Mouse (Mus musculus): ENCODE data around the gene Ltbp3. TPM values are rescaled to one million over a fixed set of nuclear protein-coding genes. Genes with fewer than 3 reads are reported as not detected.
A peak's percentile ranks its signal among the peaks of the same experiment; 100 is the strongest.

Gene Ltbp3
- polyA plus RNA-seq, 1 experiment from 2014 or later: 5.5 TPM

DNA sequence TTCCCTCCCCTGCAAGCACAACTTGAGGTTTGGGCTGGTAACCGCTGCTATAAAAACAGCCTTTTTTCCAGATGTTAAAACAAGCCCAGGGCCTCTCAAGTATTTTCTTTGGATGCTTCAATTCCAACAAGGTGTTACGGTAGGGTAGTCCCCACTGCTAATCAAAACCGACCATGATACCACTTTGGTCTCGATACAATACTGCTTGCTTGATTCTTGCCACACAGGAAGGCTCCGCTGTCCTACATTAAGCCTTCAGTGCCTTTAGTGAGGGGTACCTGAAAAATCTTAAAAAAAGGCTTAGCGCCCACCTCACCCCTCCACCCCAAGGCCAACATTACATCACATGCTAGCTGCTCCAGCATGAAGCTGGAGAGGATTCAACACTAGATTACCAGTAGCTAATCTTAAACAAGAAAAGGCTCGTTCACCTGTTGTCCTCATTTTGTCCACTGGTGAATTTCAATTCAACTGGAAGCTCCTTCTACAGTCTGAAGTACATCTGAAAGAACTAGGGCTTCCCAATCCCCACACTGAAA is 55.9 kb downstream of the Ltbp3 start:
- no peaks in the 10 kb centered on the region for H3K9me3 ChIP-seq (ENCODE audit: control insufficient read depth, low read length)
- peak overlapping the region; percentile 20; the same call in 1 of the 2 replicates for H3K9ac ChIP-seq (ENCODE audit: low read length)
- no peaks in the 10 kb centered on the region for H3K27me3 ChIP-seq (ENCODE audit: control insufficient read depth, insufficient read depth, low read length)
- peak overlapping the region; percentile 99 for H3K4me3 ChIP-seq (ENCODE audit: low read depth, low read length)
- peak; percentile 50 for DNase-seq (ENCODE audit: low spot score)
- no peak overlapping the region for H3K27ac ChIP-seq (ENCODE audit: low read depth, low read length)
- H3K4me1 ChIP-seq (replicated peaks; ENCODE audit: control insufficient read depth, insufficient read depth, low read length): peaks cover 17% of the 10 kb centered on the region; the same call in 1 of the 2 replicates
- 81% methylated on average over 7 of the region's 7 CpGs for WGBS
- ATAC-seq (replicated peaks; ENCODE audit: low FRiP score): no peak
- H3K36me3 ChIP-seq (ENCODE audit: control insufficient read depth, insufficient read depth, low read length): peaks cover 23% of the 10 kb centered on the region
- H3K4me2 ChIP-seq (ENCODE audit: low read depth, low read length, severe bottlenecking): peak overlapping the region; percentile 86

DNA sequence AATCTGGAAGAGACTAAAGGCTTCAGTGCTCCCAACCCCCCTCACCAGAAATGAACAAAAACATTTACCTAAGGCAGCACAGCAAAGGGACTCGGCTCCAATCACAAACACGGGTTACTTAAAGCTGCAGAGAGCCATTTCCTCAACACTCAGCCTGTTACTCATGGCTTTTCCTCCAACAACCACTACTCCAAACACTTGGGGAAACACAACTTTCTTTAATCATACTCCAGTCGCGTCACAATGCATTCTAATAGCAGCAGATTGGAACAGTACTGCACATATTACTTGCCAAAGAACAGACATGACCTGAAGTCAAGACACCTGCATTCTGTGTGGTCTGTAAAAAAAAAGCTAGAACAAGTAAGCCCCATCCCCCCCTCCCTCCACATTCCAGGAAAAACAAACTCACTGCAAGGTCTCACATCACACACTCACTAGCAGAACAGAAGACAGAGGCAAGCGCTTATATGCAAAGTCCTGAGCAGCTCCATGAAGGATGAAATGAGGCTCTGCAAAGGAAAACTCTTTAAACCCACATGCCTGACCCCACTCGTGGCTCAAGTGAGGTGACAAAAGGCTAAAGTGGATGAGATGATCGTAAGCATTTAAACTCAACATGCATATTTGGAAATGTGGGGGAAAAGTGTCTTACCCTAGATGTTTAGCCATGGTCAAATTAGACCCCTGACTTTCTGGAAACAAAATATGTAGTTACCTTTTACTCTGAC is 56.8 kb downstream of the Ltbp3 start:
- H3K27me3 ChIP-seq (ENCODE audit: control insufficient read depth, insufficient read depth, low read length): no peaks in the 10 kb centered on the region
- WGBS: 43% methylated on average over 7 of the region's 7 CpGs
- ATAC-seq (replicated peaks; ENCODE audit: low FRiP score) (no peak), DNase-seq (ENCODE audit: low spot score) (no peak)
- H3K4me2 ChIP-seq (ENCODE audit: low read depth, low read length, severe bottlenecking): peak overlapping the region; percentile 86
- H3K9me3 ChIP-seq (ENCODE audit: control insufficient read depth, low read length): no peaks in the 10 kb centered on the region
- peak overlapping the region; percentile 56 for H3K9ac ChIP-seq (ENCODE audit: low read length)
- H3K27ac ChIP-seq (ENCODE audit: low read depth, low read length): no peak overlapping the region
- H3K4me3 ChIP-seq (ENCODE audit: low read depth, low read length): peak overlapping the region; percentile 99
- peaks cover 23% of the 10 kb centered on the region for H3K36me3 ChIP-seq (ENCODE audit: control insufficient read depth, insufficient read depth, low read length)
- H3K4me1 ChIP-seq (replicated peaks; ENCODE audit: control insufficient read depth, insufficient read depth, low read length): peaks cover 17% of the 10 kb centered on the region; the same call in 1 of the 2 replicates

DNA sequence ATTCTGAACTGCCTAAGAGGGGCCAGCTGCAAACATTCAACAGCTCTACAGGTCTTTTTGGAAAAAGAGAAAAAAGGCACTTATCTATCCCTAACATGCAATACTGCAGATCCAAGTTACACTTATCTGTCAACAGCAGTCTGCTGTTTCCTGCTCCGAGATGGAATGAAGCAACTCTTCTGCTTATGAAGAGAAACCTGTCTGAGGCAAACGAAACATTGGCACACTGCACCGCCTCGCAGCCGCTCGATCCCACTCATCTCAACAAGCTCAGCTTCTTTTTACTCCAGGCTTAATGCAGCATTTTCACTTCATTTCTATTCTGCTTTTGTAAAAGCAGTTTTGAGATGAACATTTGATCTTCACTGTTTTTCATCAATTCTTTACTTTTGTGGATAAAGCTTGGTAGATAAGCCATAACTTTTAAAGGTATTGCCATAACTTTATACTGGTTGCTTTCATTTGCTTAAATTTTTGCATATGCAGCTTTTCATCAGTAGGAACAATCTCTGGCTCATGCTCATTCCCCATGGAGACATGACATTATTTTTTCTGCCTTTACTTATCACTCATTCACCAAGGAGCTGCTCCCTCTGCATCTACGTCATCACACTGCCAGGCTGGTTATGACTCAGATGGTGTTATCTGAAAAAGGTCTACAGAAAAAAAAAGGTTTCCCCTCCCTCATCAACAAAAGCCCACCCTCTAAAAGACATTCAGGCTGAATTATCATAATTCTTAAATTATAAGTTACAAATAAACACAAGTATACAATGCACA is 58.2 kb downstream of the Ltbp3 start:
- peaks cover 25% of the 10 kb centered on the region; the same call in 1 of the 2 replicates for H3K4me1 ChIP-seq (replicated peaks; ENCODE audit: control insufficient read depth, insufficient read depth, low read length)
- H3K4me3 ChIP-seq (ENCODE audit: low read depth, low read length): peak overlapping the region; percentile 99
- H3K9me3 ChIP-seq (ENCODE audit: control insufficient read depth, low read length): no peaks in the 10 kb centered on the region
- WGBS: 13% methylated on average over 7 of the region's 7 CpGs
- ATAC-seq (replicated peaks; ENCODE audit: low FRiP score): no peak
- H3K9ac ChIP-seq (ENCODE audit: low read length): peak overlapping the region; percentile 72
- H3K27ac ChIP-seq (ENCODE audit: low read depth, low read length): no peak overlapping the region
- peak overlapping the region; percentile 86 for H3K4me2 ChIP-seq (ENCODE audit: low read depth, low read length, severe bottlenecking)
- H3K36me3 ChIP-seq (ENCODE audit: control insufficient read depth, insufficient read depth, low read length): peaks cover 23% of the 10 kb centered on the region
- no peaks in the 10 kb centered on the region for H3K27me3 ChIP-seq (ENCODE audit: control insufficient read depth, insufficient read depth, low read length)
- no peak for DNase-seq (ENCODE audit: low spot score)

DNA sequence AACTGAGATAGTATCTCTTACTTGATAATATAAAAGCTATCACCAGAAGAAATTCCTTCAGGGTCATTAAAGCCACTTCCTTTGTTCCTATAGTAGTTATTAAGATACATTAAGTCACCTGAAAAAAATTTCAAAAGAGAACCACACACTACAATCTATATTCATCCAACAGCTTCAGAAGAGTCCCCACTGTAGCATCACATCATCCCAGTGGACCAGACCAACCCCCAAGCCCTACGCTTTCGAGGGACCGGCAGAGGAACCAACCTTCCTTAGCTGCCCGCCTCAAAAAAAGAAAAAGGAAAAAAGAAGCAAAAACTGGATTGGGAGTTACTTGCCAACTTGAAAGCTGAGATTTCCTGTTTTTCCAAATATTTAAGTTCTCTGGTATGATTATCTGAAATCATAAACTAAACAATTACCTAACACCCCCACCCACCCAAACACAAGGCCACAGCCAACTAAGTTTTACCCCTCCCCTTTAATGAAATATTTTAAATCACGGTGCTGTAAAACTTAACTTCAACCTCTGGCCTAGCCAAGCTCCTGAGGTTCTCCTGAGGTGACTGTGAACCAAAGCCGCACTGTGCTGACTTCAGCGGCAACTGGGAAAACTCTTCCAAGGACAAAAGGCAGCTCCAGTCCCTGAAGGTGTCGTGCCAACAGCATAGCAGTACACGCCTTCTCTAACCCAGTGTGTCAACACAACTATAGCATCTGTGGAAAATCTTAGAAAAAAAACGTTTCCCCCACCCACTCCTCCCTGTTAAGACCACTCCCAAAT is 59.1 kb downstream of the Ltbp3 start:
- ATAC-seq (replicated peaks; ENCODE audit: low FRiP score): no peak
- DNase-seq (ENCODE audit: low spot score): no peak
- Histone ChIP-seq H3K9ac (ENCODE audit: low read length) (peak overlapping the region; percentile 99), H3K36me3 (ENCODE audit: control insufficient read depth, insufficient read depth, low read length) (peaks cover 23% of the 10 kb centered on the region), H3K27ac (ENCODE audit: low read depth, low read length) (peak overlapping the region; percentile 39), H3K4me3 (ENCODE audit: low read depth, low read length) (peak overlapping the region; percentile 99), H3K9me3 (ENCODE audit: control insufficient read depth, low read length) (no peaks in the 10 kb centered on the region), H3K4me1 (replicated peaks; ENCODE audit: control insufficient read depth, insufficient read depth, low read length) (peaks cover 33% of the 10 kb centered on the region; the same call in 1 of the 2 replicates), H3K27me3 (ENCODE audit: control insufficient read depth, insufficient read depth, low read length) (no peaks in the 10 kb centered on the region), H3K4me2 (ENCODE audit: low read depth, low read length, severe bottlenecking) (peak overlapping the region; percentile 86)
- 4% methylated on average over 10 of the region's 10 CpGs for WGBS

DNA sequence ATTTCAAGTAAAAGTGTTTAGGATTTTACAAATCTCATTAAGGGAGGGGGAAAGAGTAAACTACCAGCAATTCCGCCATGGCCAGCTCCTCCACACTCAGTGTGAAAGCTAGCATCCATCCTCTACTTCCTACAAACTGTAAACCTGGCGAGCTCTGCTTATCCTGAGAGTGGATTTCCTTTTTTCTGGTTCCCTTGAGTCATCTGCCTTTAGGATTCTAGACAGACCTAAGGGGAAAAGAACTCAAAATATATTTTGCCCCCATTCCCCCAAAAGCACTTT is 59.6 kb downstream of the Ltbp3 start:
- DNase-seq (ENCODE audit: low spot score): no peak

DNA sequence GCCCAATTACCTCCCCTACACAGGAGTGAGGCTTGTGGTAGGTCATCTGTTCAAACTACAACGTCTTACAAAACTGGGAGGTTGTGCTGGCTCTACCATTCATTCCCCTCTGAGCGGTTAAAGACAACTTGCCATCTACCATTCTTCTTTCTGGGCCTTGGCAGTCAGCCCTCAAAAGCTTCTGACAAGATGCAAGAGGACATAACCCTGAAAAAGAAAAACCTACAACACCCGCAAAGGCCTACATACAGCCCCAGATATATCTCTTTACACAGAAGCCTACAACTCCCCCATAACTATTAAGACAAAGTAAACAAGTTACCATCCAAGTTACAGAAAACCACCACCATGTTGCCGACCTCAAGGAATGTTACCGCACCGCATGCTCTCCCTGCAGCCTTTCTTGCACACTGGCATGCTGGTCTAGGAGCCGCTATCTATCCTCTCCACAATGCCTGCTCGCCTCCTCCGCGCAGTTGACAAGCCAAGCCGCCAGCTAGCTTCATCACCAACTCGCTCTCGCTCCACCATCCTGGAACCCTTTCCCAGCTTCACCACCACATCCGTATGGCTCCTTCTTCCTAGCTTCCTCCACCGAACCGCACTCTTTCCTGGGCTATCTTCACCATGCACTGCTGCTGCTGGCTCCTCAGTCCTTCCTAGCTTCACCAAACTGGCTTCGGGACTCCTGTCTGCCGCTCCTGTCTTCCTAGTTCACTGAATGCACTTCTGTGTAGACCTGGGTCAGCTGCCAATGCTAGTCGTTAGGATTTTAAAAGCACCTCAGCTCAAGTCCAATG is 60.1 kb downstream of the Ltbp3 start:
- Histone ChIP-seq H3K4me1 (replicated peaks; ENCODE audit: control insufficient read depth, insufficient read depth, low read length) (peaks cover 34% of the 10 kb centered on the region), H3K36me3 (ENCODE audit: control insufficient read depth, insufficient read depth, low read length) (peaks cover 23% of the 10 kb centered on the region)

More for the DNA sequence above, 59.6 kb downstream of the Ltbp3 start:
- Histone ChIP-seq H3K4me2 (ENCODE audit: low read depth, low read length, severe bottlenecking) (peak overlapping the region; percentile 86), H3K9me3 (ENCODE audit: control insufficient read depth, low read length) (no peaks in the 10 kb centered on the region), H3K27me3 (ENCODE audit: control insufficient read depth, insufficient read depth, low read length) (no peaks in the 10 kb centered on the region), H3K9ac (ENCODE audit: low read length) (peak overlapping the region; percentile 99), H3K4me1 (replicated peaks; ENCODE audit: control insufficient read depth, insufficient read depth, low read length) (peaks cover 36% of the 10 kb centered on the region; the same call in 1 of the 2 replicates), H3K36me3 (ENCODE audit: control insufficient read depth, insufficient read depth, low read length) (peaks cover 23% of the 10 kb centered on the region), H3K27ac (ENCODE audit: low read depth, low read length) (peak overlapping the region; percentile 32; the same call in 1 of the 2 replicates), H3K4me3 (ENCODE audit: low read depth, low read length) (peak overlapping the region; percentile 99)
- no peak for ATAC-seq (replicated peaks; ENCODE audit: low FRiP score)
- WGBS: 0% methylated on average over 2 of the region's 2 CpGs

DNA sequence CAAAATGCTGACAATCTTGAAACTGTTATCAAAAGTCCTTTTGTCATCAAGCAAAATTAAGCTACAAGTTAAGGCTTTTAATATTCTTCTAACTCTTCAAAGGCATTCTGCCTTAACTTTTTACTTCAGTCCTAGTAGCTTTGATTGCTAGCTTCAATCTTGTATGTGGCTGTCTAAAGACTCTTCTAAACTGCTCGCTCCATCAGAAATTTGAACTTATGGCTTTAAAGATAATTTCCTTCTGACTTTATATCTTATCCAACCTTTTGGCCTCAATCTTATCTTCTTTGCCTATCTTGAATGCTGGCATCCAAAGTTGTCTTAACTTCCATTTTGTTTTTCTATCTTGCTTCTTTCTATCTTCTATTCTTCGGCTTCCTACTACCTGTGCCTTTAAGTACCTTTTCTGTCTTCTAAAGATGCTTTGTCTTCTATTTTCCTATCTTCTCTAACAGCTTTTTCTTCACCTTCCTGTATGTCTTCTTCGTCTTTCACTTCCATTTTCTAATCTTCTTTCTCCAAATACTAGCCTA is 60.8 kb downstream of the Ltbp3 start:
- Histone ChIP-seq H3K4me3 (ENCODE audit: low read depth, low read length) (peak overlapping the region; percentile 99), H3K36me3 (ENCODE audit: control insufficient read depth, insufficient read depth, low read length) (peaks cover 16% of the 10 kb centered on the region), H3K4me1 (replicated peaks; ENCODE audit: control insufficient read depth, insufficient read depth, low read length) (peaks cover 35% of the 10 kb centered on the region), H3K27ac (ENCODE audit: low read depth, low read length) (peak overlapping the region; percentile 32), H3K9ac (ENCODE audit: low read length) (peak overlapping the region; percentile 99), H3K27me3 (ENCODE audit: control insufficient read depth, insufficient read depth, low read length) (no peaks in the 10 kb centered on the region), H3K4me2 (ENCODE audit: low read depth, low read length, severe bottlenecking) (peak overlapping the region; percentile 86), H3K9me3 (ENCODE audit: control insufficient read depth, low read length) (no peaks in the 10 kb centered on the region)
- DNase-seq (ENCODE audit: low spot score) (no peak), ATAC-seq (replicated peaks; ENCODE audit: low FRiP score) (no peak)
- WGBS: 10% methylated on average over 3 of the region's 3 CpGs

More for the DNA sequence above, 60.1 kb downstream of the Ltbp3 start:
- under 1% methylated on average over 19 of the region's 19 CpGs for WGBS
- DNase-seq (ENCODE audit: low spot score) (peak; percentile 69), ATAC-seq (replicated peaks; ENCODE audit: low FRiP score) (no peak)
- H3K9me3 ChIP-seq (ENCODE audit: control insufficient read depth, low read length): no peaks in the 10 kb centered on the region
- H3K9ac ChIP-seq (ENCODE audit: low read length): peak overlapping the region; percentile 99
- peak overlapping the region; percentile 86 for H3K4me2 ChIP-seq (ENCODE audit: low read depth, low read length, severe bottlenecking)
- no peaks in the 10 kb centered on the region for H3K27me3 ChIP-seq (ENCODE audit: control insufficient read depth, insufficient read depth, low read length)
- peak overlapping the region; percentile 99 for H3K4me3 ChIP-seq (ENCODE audit: low read depth, low read length)
- peak overlapping the region; percentile 32 for H3K27ac ChIP-seq (ENCODE audit: low read depth, low read length)

Data from forebrain, embryonic 11.5 days (tissue).